Mouse (Mus musculus): ENCODE measurements around the gene Il4ra. TPM values are rescaled to one million over a fixed set of nuclear protein-coding genes. Genes with fewer than 3 reads are reported as not detected.

Il4ra gene
- 10.9 and 23.0 TPM in 2 replicates for polyA plus RNA-seq (2011; ENCODE audit: insufficient read depth, insufficient read length, low replicate concordance, missing spikeins)

- peaks cover 18% of the 10 kb centered on the region for H3K4me1 ChIP-seq (ENCODE audit: control insufficient read depth, insufficient read depth, low read length)
- WGBS, result under 1% methylated on average over 52 of the region's 52 CpGs
- H3K4me3 ChIP-seq (replicated peaks; ENCODE audit: control insufficient read depth, low read depth, low read length), result peak within 1 kb of the TSS; percentile 80
- TF ChIP-seq POLR2A (IDR thresholded peaks at IDR 0.05; ENCODE audit: borderline replicate concordance, control insufficient read depth, low read depth, low read length) (peak; percentile 87; the same call in 1 of the 2 replicates), CTCF (IDR thresholded peaks at IDR 0.05; ENCODE audit: control insufficient read depth, insufficient read depth, low read length) (no peak)
- peak within 1 kb of the TSS; percentile 66 for H3K27ac ChIP-seq (ENCODE audit: control insufficient read depth, insufficient read depth, low read depth, low read length, poor library complexity)
Measured at GRCm38 (mm10) chr7:125551766-125552709, at the start of gene Il4ra. Il4ra (plus strand) TSS chr7:125552120.

GRCm38 (mm10) chr7:125503374-125504092, 48.4 kb upstream of the Il4ra start:
- H3K27ac ChIP-seq (ENCODE audit: control insufficient read depth, insufficient read depth, low read depth, low read length, poor library complexity), result peak overlapping the region; percentile 24
- 16% methylated on average over 5 of the region's 5 CpGs for WGBS
- TF ChIP-seq POLR2A (IDR thresholded peaks at IDR 0.05; ENCODE audit: borderline replicate concordance, control insufficient read depth, low read depth, low read length) (no peak), CTCF (IDR thresholded peaks at IDR 0.05; ENCODE audit: control insufficient read depth, insufficient read depth, low read length) (no peak)

GRCm38 (mm10) chr7:125504618-125505017, 47.3 kb upstream of the Il4ra start:
- H3K4me1 ChIP-seq (ENCODE audit: control insufficient read depth, insufficient read depth, low read length), result peaks cover 1% of the 10 kb centered on the region
- no peak for TF ChIP-seq POLR2A (IDR thresholded peaks at IDR 0.05; ENCODE audit: borderline replicate concordance, control insufficient read depth, low read depth, low read length)
- TF ChIP-seq CTCF (IDR thresholded peaks at IDR 0.05; ENCODE audit: control insufficient read depth, insufficient read depth, low read length), result no peak
- H3K27ac ChIP-seq (ENCODE audit: control insufficient read depth, insufficient read depth, low read depth, low read length, poor library complexity), result no peak overlapping the region
- H3K4me3 ChIP-seq (replicated peaks; ENCODE audit: control insufficient read depth, low read depth, low read length), result no peak overlapping the region
- WGBS, result 89% methylated on average over 5 of the region's 5 CpGs

More at GRCm38 (mm10) chr7:125503374-125504092, 48.4 kb upstream of the Il4ra start:
- H3K4me1 ChIP-seq (ENCODE audit: control insufficient read depth, insufficient read depth, low read length), result peaks cover 1% of the 10 kb centered on the region
- H3K4me3 ChIP-seq (replicated peaks; ENCODE audit: control insufficient read depth, low read depth, low read length), result no peak overlapping the region

- no peak overlapping the region for H3K4me3 ChIP-seq (replicated peaks; ENCODE audit: control insufficient read depth, low read depth, low read length)
- peaks cover 1% of the 10 kb centered on the region for H3K4me1 ChIP-seq (ENCODE audit: control insufficient read depth, insufficient read depth, low read length)
- no peak overlapping the region for H3K27ac ChIP-seq (ENCODE audit: control insufficient read depth, insufficient read depth, low read depth, low read length, poor library complexity)
- TF ChIP-seq POLR2A (IDR thresholded peaks at IDR 0.05; ENCODE audit: borderline replicate concordance, control insufficient read depth, low read depth, low read length), result no peak
- TF ChIP-seq CTCF (IDR thresholded peaks at IDR 0.05; ENCODE audit: control insufficient read depth, insufficient read depth, low read length), result no peak
- 71% methylated on average over 10 of the region's 10 CpGs for WGBS
Measured at GRCm38 (mm10) chr7:125505568-125505967, 46.4 kb upstream of the Il4ra start.

DNA sequence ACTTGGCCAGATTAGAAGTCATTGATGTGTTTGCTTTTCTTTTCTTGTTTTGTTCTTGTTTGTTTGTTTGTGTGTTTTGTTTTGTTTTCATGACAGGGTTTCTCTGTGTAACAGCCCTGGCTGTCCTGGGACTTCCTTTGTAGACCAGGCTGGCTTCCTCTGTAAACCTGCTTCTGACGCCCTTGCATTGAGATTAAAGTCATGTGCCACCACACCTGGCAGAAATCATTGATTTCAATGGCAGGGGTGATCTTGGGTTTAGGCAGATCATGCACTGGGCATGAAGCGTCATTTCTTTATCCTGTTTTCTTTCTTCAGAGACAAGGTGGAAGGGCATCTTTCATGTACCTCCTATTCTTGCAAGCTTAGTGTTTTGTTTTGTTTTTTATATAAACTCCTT, 44.6 kb upstream of the Il4ra start:
- 72% methylated on average over 2 of the region's 2 CpGs for WGBS
- Histone ChIP-seq H3K4me1 (ENCODE audit: control insufficient read depth, insufficient read depth, low read length) (peaks cover 2% of the 10 kb centered on the region), H3K27ac (ENCODE audit: control insufficient read depth, insufficient read depth, low read depth, low read length, poor library complexity) (no peak overlapping the region), H3K4me3 (replicated peaks; ENCODE audit: control insufficient read depth, low read depth, low read length) (no peak overlapping the region)
- no peak for TF ChIP-seq CTCF (IDR thresholded peaks at IDR 0.05; ENCODE audit: control insufficient read depth, insufficient read depth, low read length)
- no peak for TF ChIP-seq POLR2A (IDR thresholded peaks at IDR 0.05; ENCODE audit: borderline replicate concordance, control insufficient read depth, low read depth, low read length)

DNA sequence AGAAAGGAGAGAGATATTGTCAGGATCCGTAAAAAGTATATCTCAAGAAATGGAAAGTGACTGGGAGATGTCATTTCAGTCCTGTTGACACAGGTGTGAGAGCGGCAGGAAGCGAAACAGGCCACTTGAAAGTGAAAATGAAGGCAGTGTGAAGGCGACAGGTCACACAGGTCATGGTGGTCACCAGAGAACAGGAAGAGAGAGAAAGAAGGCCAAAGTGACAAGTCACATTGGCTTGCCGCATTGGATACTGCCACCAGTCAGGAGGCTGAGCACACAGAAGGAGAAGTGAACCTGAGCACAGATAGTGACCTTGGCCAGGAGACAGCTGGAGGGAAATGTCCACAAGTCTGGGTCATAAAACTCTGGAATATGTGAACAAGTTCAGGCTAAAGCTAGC, 40.5 kb upstream of the Il4ra start:
- TF ChIP-seq POLR2A (IDR thresholded peaks at IDR 0.05; ENCODE audit: borderline replicate concordance, control insufficient read depth, low read depth, low read length) (no peak), CTCF (IDR thresholded peaks at IDR 0.05; ENCODE audit: control insufficient read depth, insufficient read depth, low read length) (no peak)
- 79% methylated on average over 5 of the region's 5 CpGs for WGBS

GRCm38 (mm10) chr7:125511852-125512251, 40.1 kb upstream of the Il4ra start:
- TF ChIP-seq CTCF (IDR thresholded peaks at IDR 0.05; ENCODE audit: control insufficient read depth, insufficient read depth, low read length) (no peak), POLR2A (IDR thresholded peaks at IDR 0.05; ENCODE audit: borderline replicate concordance, control insufficient read depth, low read depth, low read length) (no peak)
- 26% methylated on average over 2 of the region's 2 CpGs for WGBS
- Histone ChIP-seq H3K27ac (ENCODE audit: control insufficient read depth, insufficient read depth, low read depth, low read length, poor library complexity) (no peak overlapping the region), H3K4me1 (ENCODE audit: control insufficient read depth, insufficient read depth, low read length) (peaks cover 1% of the 10 kb centered on the region; the same call in 1 of the 2 replicates), H3K4me3 (replicated peaks; ENCODE audit: control insufficient read depth, low read depth, low read length) (no peak overlapping the region)

More for the DNA sequence above, 40.5 kb upstream of the Il4ra start:
- Histone ChIP-seq H3K27ac (ENCODE audit: control insufficient read depth, insufficient read depth, low read depth, low read length, poor library complexity) (no peak overlapping the region), H3K4me3 (replicated peaks; ENCODE audit: control insufficient read depth, low read depth, low read length) (no peak overlapping the region), H3K4me1 (ENCODE audit: control insufficient read depth, insufficient read depth, low read length) (peaks cover 1% of the 10 kb centered on the region; the same call in 1 of the 2 replicates)

Measured in bone marrow, adult 2 months (tissue).